Mouse (Mus musculus) gastrocnemius, postnatal 36 days (tissue): Measurements from ENCODE around the gene Igsf8. TPM values are rescaled to one million over a fixed set of nuclear protein-coding genes. Genes with fewer than 3 reads are reported as not detected.
"Not testable (repeated sequence)": the region's sequence is repeated elsewhere in the genome, so short reads cannot be mapped to it uniquely, and the experiment has no call there.

ENCODE experiments used
- DNase-seq, 2 experiments: peaks; one replicate each; pipeline ENCODE4 v3.0.0; 2022
- intact Hi-C: fragments of 180-260 bp; cut with DNase I; formaldehyde crosslinking; loops from one replicate; pipeline ENCODE4 v1.15.1; 2025
- long read RNA-seq, 2 experiments: library from polyadenylated mRNA; stranded (forward); transcript quantifications; one replicate each; pipeline ENCODE4 v2.0.0; 2021
- total RNA-seq, 2 experiments: library from RNA; stranded (reverse); gene quantifications; 2 replicates each; pipeline ENCODE4 v1.2.3; 2021

The Igsf8 gene
- total RNA-seq, result 1 to 10 TPM; 8.4 to 9.8 TPM
- long read RNA-seq, experiment 1, transcript Igsf8-201 (7 exons, 2,278 nt), result major isoform, 7 of 29 reads
- long read RNA-seq, experiment 1, partial matches to known transcripts, result 1 of 29 reads
- long read RNA-seq, experiment 1, other reads (novel, unspliced or antisense), result 20 of 29 reads
- long read RNA-seq, experiment 2, partial matches to known transcripts, result 2 of 47 reads
- long read RNA-seq, experiment 2, other reads (novel, unspliced or antisense), result 41 of 47 reads

DNA sequence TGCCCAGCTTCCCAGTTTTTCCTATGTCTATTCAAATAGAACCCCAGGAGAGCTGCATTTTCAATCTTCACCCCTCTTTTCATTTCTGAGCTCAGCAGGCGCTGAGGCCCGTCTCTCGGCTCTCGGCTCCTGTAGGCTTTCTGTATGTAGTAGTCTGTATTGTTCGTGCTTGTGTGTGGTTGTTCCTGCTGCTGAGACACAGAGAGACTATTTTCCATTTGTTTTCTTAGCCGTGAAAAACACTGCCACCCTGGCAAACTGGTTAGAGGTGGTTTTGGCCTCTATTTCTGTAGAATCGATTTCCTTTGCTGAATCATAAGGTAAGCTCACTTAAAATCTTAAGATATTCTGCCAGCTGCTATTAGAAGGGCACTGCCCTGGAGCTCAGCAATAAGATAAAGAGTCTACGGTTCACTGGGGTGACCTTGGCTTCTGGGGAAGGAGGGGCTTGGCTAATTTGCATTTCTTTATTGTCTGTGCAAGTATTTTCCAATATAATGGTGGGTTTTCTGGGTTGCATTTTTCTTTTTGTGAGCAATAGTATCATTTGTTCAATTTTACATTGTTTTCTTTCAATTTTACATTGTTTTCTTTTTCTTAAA, at the start of gene Igsf8:
TSS of gene Igsf8 (plus strand) at position 165 of the 602 bp plus-strand sequence.
- intact Hi-C loops, result no loop called here
- no peak for DNase-seq

DNA sequence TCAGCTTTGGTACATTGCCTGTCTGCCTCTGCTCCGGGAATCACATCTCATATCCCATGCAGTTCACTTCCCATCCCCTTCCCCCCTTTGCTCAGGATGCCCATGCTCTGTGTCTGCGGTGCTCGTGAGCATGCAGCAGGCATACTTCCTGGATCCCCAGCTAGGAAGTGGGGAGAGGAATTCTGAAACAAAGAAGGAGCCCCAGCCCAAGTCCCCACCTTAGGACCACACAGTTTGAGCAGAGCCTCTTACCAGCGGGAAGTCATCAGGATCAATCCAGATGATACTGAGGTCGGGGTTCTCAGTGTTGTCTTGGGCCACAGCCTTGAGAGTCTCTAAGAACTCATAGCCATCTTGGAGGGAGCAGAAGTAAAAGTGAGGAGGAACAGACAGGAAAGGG, 48.7 kb upstream of the Igsf8 start:
- intact Hi-C loops, result no loop called here
- DNase-seq, result no peak

DNA sequence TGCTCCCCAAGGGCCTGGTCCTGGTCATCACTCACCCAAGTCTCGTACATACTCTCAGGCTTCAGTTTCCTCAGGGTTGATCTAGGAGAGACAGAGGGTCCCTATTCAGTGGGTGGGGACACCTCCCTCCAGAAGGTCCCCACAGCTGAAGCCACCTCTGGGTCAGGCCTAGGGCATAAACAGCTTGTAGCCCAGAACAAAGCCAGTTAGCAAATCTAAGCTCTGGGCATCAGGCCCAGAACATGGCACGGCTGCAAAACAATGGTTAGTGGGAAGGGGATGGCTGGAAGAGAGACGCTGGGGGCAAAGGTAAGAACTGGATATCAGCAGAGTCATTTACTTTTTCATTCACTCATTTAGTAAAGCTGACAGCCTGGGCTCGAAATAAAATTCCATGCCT, 47.7 kb upstream of the Igsf8 start:
- DNase-seq, result no peak
- intact Hi-C loops, result no loop called here

DNA sequence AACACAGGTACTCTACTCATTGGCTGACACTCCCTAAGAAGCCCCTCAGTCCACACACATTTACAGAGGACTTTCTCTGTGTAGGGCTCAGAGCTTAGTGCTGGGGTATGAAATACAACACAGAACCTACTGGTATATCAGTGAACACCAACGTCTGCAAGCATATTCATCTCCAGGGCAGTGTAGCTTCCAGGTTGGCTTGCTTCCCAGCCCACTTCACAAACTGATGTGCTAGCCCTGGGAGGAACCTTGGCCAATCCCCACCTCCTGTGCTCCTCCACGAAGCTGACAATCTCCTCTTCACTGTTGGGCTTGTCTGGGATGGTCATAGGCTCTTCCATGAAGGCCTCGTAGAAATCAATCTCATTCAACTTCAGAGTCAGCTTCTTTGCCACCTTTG, 46.7 kb upstream of the Igsf8 start:
- intact Hi-C loops, result no loop called here
- no peak for DNase-seq

DNA sequence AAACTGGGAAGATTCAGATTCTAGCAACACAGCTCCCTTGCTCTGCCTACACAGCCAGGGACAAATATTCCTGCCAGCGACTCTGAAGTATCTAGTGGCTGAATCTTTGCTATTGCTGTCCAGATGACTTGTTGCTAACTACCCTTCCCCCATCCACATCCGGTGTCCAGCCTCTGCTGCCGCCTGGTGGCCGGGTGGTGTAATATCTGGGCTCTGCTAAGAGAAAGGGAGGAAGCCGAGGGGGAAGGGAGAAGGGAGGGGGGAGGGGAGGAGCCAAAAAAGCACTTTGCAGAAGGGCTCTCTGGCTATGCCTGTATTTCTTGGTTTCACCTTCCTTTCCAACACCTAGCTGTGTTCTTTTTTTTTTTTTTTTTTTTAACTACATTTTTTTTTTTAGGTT, 44.3 kb upstream of the Igsf8 start:
- intact Hi-C loops, result no loop called here

DNA sequence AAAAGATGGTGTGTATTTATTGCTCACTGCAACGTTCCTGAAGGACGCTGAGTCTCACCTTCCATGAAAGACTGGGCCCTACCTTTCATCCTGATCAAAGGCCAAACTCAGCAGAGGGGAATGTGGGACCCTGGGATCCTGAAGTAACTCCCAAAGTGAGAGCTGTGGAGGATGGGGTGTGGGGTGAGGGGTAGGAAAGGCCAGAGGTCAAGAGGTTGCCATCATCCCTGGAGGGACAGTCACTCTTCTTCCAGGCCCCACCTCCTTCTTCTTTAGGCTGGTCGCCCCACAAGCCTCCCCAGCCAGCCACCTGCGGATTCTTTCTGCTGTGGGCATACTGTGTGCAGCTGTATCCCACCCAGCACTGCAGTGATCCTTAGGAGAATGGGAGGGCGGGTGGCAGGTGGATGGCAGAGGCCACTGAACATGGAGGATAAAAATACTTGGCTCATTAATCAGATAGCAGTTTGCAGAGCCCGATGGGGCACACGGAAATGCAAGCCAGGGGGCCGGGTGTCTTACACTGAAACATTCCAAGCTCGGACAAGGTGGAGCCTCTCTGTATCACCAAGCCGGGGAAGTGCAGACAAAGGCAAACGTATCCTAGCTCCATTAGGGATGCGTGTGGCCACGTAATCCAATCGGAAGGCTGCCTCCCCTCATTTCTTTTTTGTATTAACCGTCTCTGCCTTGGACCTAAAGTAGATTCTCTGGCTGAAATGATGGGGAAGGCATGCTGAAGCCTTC, 43.1 kb upstream of the Igsf8 start:
- intact Hi-C loops, result no loop called here
- DNase-seq, result no peak

More for the DNA sequence above, 44.3 kb upstream of the Igsf8 start:
- peak; percentile 94 for DNase-seq

DNA sequence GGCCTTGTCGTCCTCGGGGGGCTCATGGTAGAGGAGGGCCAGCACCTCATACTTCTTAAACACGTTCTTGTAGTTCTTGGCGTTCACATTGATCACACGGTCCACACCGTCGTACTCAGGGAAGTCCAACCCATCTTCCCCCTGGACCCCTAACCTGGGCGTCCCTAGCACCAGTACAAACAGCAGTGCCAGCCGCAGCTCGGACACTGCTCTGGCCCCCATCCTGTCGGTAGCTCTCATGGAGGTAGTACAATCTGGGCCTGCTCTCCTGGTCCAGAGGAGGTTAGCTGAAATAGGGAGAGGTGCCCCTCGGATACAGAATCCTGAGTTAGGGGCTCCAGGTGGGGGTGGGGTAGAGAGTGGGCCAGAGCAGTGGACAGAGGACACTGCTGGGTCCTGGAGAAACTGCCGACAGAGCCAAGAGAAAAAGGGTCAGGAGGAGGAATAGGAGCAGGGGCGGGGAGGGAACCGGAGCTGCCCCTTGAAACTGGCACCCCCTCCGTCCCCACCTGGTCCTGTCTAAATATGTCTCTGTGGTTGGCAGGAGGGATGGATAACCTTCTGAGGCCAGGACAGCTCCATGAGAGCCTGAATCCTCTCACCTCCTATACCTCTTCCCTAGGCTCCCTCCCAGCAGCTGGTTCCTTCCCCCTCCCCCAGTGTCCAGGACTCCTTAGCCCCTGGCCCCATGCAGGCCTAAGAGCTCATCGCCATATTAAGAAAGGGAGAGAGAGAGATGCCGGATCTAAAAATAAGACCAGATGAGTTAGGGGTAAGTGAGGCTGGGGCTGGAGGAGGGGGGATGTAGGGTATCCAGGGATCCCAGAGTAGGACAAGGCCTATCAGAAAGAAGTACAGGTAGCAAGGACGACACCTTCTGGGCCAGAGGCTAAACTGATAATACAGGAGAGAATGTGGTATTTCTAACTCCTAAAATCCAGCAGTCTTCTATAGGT, 41.7 kb upstream of the Igsf8 start, which contains the start of gene Casq1:
TSS of gene Casq1 (minus strand) at position 418 of the 956 bp plus-strand sequence.
- intact Hi-C loops, result loop anchor here (1.0 kb wide), 1 partner anchor 24 kb away; no protein-coding TSS in a partner anchor
- DNase-seq, result no peak

DNA sequence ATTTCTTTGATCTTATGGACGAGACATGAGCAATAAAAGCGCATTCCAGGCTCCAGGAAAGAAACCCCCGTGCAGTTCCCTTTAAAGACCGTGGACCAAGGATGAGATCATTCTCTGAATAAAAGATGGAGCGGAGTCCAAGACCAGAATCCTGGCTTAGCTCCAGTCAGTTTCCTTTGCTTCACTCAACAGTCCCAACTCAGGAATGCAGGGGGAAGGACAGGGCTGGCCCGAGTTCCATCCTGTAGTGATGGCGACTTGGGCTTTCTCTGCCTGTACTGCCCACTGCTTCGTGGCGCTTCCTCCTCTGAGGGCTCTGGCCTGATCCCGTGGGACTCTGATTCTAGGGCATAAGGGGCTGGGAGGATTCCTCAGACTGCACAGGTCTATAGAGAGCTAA, 41.0 kb upstream of the Igsf8 start:
- intact Hi-C loops, result no loop called here
- DNase-seq, result peak; percentile 70 to 76

DNA sequence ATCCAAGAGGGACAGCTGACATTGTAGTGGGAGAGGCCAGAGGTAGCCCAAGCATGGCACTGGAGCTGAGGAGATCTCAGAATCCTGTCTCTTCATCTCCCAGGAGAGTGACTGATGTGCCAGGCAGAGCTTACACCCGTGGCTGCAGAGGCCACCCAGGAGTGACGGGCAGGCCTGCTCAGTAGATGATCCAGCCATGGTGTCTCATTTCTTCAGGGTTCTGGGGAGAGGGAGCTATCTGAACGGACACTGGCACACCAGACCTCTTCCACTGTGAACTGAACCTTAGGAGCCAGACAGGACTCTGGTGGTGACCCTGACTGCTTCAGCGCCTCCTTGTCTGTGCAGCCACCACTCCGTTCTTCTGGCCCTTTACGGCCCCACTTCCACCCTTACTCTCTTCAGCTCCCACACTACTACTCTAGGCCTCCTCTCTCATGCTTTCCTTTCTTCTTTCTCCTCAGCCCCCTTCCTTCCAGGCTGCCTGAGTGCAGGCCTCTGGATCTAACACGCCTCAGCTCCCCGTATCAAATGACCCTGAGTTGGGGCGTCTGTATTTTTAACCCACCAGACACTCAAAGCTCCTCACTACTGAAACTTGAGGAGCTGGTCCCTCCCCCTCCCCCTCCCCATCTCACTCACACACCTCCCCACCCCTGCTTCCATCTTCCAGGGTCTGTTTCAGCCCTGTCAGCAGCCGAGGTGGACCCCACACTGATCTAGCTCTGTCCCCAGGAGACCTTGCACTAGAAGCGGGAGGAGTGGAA, 40.0 kb upstream of the Igsf8 start:
- peak in 1 of 2 experiments; percentile 56 for DNase-seq
- intact Hi-C loops, result no loop called here

DNA sequence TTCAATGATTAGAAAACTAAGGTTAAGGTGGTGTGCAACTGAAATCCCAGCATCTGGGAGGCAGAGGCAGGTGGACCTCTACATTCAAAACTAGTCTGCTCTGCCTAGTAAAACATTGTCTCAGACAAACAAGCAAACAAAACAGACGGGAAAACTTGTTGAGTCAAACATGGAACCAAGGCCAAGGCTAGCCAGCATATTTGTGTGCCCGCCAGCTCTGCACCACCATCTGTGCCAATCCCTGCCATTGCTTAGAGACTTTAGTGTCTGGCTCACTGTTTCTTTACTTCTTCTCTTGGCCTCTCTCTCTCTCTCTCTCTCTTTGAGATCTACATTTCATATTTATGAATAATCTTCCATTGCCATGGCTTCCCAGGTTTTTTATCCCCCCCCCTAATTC, 33.2 kb upstream of the Igsf8 start:
- intact Hi-C loops, result no loop called here
- DNase-seq, result no peak

DNA sequence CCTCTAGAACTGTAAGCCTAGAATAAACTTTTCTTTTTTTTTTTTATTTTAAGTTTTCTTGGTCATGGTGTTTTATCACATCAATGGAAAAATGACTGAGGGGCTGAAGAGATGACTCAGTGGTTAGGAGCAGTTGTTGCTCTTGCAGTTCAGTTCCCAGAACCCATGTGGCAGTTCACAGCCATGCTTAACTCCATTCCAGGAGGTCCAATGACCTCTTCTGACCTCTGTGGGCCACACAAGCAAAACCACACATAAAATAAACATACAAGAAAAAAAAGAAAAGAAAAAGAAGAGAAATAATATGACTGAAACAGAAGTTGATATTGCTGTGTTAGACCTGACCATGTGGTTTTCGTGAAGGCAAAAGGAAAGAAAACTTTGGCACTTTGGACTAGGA, 32.2 kb upstream of the Igsf8 start:
- DNase-seq, result no peak
- intact Hi-C loops, result no loop called here

DNA sequence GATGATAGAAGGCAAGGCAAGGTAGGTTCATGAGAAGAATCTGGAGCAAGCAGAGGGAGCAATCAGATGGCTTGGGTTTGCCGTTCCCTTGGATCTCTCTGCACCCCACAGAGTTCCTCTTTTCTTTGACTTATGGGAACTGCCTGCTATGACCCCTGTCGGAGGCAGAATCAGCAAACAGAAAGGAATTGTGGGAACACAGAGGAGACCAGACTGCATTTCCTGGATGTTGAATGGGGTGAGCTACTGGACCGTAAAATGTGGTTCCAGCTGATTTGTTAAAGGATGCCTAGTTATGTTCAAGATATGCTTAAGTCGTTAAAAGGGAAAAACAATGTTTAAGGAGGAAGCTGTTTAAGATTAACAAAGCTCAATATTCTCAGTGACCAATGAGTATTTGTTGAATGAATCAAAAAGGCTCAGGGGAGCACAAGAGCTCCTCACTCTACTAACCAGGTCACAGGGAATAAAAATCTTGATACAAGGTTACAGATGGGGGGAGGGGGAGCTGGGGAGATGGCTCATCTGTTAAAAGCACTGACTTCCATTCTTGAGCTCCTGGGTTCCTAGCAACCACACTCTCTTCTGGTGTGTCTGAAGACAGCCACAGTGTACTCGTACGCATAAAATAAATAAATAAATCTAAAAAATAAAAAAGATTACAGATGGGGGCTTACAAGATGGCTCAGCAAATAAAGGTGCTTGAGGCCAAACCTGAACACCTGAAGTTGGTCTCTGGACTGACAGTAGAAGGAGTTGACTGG, 20.3 kb upstream of the Igsf8 start:
- no peak for DNase-seq
- intact Hi-C loops, result no loop called here

DNA sequence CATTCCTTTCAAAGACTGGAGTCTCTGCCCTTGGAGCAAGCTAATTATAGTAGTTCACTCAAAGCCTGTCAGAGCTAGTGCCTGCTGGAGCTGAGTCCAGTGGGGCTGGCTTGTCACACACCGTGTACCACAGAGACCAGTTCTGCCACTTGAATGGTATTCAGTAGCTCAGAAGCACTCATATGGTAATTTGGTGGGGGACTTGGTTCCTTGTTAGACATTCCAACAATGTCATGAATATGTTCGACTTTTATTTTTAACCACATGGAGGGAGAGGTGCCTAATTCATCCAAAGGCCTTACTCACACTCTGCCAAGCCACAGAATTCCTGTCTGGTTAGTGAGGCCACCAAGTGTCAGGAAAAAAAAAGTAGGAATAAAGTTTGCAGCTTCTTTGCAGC, 19.0 kb upstream of the Igsf8 start:
- DNase-seq, result no peak
- intact Hi-C loops, result no loop called here

DNA sequence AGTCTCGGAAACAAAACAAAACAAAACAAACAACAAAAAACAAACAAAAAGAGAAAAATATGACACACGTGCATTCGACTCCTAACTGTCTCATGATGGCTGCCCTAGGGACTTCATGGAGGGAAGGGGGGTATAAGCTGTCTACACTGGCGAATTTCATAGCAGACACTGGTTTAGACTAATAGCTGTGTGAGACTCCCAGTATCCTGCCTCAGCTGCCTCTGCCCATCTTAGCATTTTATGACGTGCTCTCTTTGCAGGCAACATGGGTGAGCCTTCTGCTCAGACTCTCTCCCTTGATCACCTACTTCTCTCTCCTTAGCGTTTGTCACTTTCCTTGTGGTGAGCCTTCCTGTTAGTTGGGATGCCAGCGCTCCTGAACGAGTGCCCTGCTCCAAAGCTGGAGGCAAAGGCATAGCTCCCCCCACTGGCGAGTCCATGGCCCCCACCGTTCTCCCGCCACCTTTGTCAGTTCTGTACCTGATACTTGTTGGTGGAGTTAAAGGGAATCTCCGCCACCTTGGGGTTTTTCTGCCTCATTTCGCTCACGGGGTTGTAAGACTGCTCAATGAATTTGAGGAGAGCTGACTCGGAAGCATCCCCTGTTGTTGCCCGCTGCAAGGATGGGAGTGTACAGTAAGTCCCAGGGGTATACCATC, 17.8 kb upstream of the Igsf8 start:
- intact Hi-C loops, result loop anchor here (1.0 kb wide), 1 partner anchor 24 kb away; the partner anchor contains the start of gene Casq1
- peak; percentile 52 to 53 for DNase-seq

DNA sequence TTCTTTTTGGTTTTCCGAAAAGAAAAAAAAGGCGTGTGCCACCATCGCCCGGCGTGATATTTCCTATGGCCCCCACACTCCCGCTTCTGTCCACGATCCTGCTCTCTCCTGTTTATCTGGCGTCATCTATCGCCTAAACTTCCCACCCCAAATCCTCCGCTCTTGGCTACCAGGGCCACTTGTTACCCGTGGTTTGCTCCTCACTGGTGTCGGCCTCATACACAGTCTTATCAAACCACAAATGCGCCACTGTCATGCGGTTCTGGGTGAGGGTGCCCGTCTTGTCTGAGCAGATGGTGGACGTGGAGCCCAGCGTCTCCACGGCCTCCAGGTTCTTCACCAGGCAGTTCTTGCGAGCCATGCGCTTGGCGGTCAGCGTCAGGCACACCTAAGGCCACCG, 16.8 kb upstream of the Igsf8 start:
- not testable (repeated sequence) for DNase-seq
- intact Hi-C loops, result loop anchor here (5.0 kb wide), 4 partner anchors 37 to 97 kb away; partner anchors contain the start of genes Dcaf8 and Pea15a

DNA sequence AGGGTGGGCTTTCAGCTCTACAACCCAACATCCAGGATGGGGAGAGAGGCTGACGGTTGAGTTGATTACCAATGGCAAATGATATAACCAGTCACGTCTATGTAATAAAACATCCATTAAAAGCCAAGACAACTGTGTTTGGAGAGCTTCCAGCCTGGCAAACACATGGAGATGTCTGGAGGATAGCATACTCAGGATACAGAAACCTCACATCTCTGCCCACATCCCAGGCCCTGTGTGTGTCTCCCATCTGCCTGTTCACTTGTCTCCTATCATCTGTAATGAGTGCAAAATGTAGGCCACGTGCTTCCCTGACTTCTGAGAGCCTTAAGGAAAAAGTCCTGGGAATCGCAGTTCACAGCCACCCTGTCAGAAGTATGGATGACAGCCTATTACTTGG, 14.2 kb upstream of the Igsf8 start:
- intact Hi-C loops, result loop anchor here (5.0 kb wide), 4 partner anchors 40 to 100 kb away; partner anchors contain the start of genes Dcaf8 and Pea15a
- DNase-seq, result no peak

DNA sequence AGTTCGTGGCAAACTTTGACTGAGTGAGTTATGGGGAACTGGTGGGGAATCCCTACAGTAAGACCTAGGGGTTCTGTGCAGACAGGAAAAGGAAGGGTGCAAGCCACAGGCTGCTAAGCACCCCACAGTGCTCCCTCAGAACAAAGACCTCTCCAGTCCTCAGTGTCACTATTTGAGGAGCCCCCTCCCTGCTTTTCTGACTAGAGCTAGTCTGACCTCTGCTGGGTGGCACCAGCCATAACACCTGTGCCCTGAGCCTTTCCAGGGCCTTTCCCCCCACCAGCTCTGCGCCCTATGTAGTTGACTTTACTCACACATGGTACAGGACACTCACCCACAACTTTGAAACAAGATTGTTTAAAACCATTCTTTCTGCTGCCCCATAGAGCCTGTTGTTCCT, 13.8 kb upstream of the Igsf8 start:
- intact Hi-C loops, result loop anchor here (5.0 kb wide), 4 partner anchors 40 to 100 kb away; partner anchors contain the start of genes Dcaf8 and Pea15a
- peak in 1 of 2 experiments; percentile 23 for DNase-seq

DNA sequence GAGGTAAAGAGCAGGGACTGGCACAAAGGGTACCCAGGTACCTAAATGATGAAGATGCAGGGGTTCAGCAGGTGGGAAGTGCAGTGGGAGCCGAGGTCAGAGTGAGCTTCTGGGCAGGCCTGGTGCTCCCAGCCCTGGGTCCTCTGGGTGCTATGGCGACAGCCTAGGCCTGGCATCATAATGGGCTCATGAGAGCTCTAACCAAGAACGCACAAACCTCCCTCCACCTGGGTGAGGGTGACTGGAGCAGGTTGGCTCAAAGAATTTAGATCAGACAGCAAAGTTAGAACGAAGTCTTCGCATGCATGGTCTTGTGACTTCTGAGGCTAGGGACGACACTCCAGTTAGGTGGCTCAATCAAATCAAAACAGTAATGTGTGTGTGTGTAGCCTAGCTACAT, 3.1 kb upstream of the Igsf8 start, which contains the start of gene Atp1a4:
TSS of gene Atp1a4 (minus strand) at position 101 of the 400 bp plus-strand sequence.
- intact Hi-C loops, result no loop called here
- DNase-seq, result no peak
